Mouse (Mus musculus): ENCODE measurements at regions not wholly inside any gene's neighbourhood (a gene's known extent, or its start where the extent isn't known, plus 50 kb on each side); places are given as distances from the start of the nearest gene placed in this dataset.

GRCm38 (mm10) chr9:26453924-26454323 is 279.6 kb upstream of the B3gat1 start:
- TF ChIP-seq E2F4 (IDR thresholded peaks at IDR 0.05; ENCODE audit: insufficient replicate concordance, low read depth, low read length) (no peak), MYC (IDR thresholded peaks at IDR 0.05; ENCODE audit: low read depth, low read length) (no peak), HCFC1 (IDR thresholded peaks at IDR 0.05; ENCODE audit: low read depth, low read length) (no peak), KAT2A (IDR thresholded peaks at IDR 0.05; ENCODE audit: insufficient replicate concordance, low read length) (no peak), CTCF (conservative IDR thresholded peaks at IDR 0.05 in 1 of 2, IDR thresholded peaks at IDR 0.05 in 1 of 2; ENCODE audit: low read depth in 2 of 2, low read length in 2 of 2) (no peak), USF1 (IDR thresholded peaks at IDR 0.05; ENCODE audit: low read depth, low read length) (no peak), ZKSCAN1 (IDR thresholded peaks at IDR 0.05; ENCODE audit: borderline replicate concordance, low read depth, low read length) (no peak), ETS1 (conservative IDR thresholded peaks at IDR 0.05; ENCODE audit: low read depth, low read length) (no peak)
